In genomic region chr2:96319201-96319600, GRCm38 (mm10) we compare ENCODE assay signal across 8 mouse cellular contexts. TPM values are rescaled to one million over a fixed set of nuclear protein-coding genes. Genes with fewer than 3 reads are reported as not detected.
DNase-seq lines count a peak whose midpoint lies in the region; ATAC-seq and TF ChIP-seq lines count a peak whose summit lies in the region.
"Had no signal": no experiment of that assay in that cellular context is flagged by ENCODE, and none has a peak within 500 bp of the region (broad histone marks: within the 10 kb centered on the region; RNA-seq: fewer than 3 reads in every experiment).

No protein-coding gene starts in this region.

- no peaks in the 10 kb centered on the region for H3K27me3 ChIP-seq in hindbrain, embryonic 14.5 days (ENCODE audit: control insufficient read depth, insufficient read depth, low read length)
- no peaks in the 10 kb centered on the region for H3K27me3 ChIP-seq in midbrain, postnatal 0 days (ENCODE audit: insufficient read depth, low read length)
- 0 out of 2 replicates have a peak, but pooled peaks cover 3% of the 10 kb centered on the region for H3K27me3 ChIP-seq in liver, embryonic 12.5 days (replicated peaks)
- H3K27me3 ChIP-seq: liver, embryonic 15.5 days had no signal

- H3K9ac ChIP-seq in hindbrain, embryonic 14.5 days, result peak overlapping the region; percentile 70
- H3K9ac ChIP-seq in midbrain, postnatal 0 days (replicated peaks; ENCODE audit: low read length, poor library complexity, severe bottlenecking), result peak overlapping the region; percentile 59
- no peak overlapping the region for H3K9ac ChIP-seq in liver, embryonic 12.5 days
- H3K9ac ChIP-seq: liver, embryonic 15.5 days had no signal

- peak overlapping the region; percentile 11; the same call in 1 of the 2 replicates for H3K27ac ChIP-seq in hindbrain, embryonic 14.5 days
- H3K27ac ChIP-seq in midbrain, postnatal 0 days (ENCODE audit: low read depth, low read length), result peak overlapping the region; percentile 34; the same call in 1 of the 2 replicates
- H3K27ac ChIP-seq in liver, embryonic 12.5 days, result no peak overlapping the region
- H3K27ac ChIP-seq: liver, embryonic 15.5 days had no signal

- H3K9me3 ChIP-seq in hindbrain, embryonic 14.5 days (ENCODE audit: control insufficient read depth, low read length), result no peaks in the 10 kb centered on the region
- no peaks in the 10 kb centered on the region for H3K9me3 ChIP-seq in midbrain, postnatal 0 days (ENCODE audit: low read length)
- H3K9me3 ChIP-seq in liver, embryonic 12.5 days (replicated peaks), result no peaks in the 10 kb centered on the region
- H3K9me3 ChIP-seq: liver, embryonic 15.5 days had no signal

- WGBS in hindbrain, embryonic 14.5 days, result 6% methylated on average over 8 of the region's 8 CpGs
- WGBS in midbrain, postnatal 0 days, result 3% methylated on average over 8 of the region's 8 CpGs
- 26% methylated on average over 8 of the region's 8 CpGs for WGBS in liver, embryonic 12.5 days (ENCODE audit: insufficient replicate concordance)

- ATAC-seq in hindbrain, embryonic 14.5 days (ENCODE audit: low FRiP score), result peak; percentile 40; the same call in 1 of the 2 replicates
- no peak for ATAC-seq in midbrain, postnatal 0 days (ENCODE audit: low FRiP score)
- no peak for ATAC-seq in erythroid progenitor cell, adult 5-6 weeks (replicated peaks; ENCODE audit: low FRiP score, poor library complexity, severe bottlenecking)
- ATAC-seq in liver, embryonic 12.5 days, result no peak

- H3K4me1 ChIP-seq in hindbrain, embryonic 14.5 days (replicated peaks; ENCODE audit: control insufficient read depth, insufficient read depth, low read length), result peaks cover 10% of the 10 kb centered on the region; the same call in 1 of the 2 replicates
- no peaks in the 10 kb centered on the region for H3K4me1 ChIP-seq in midbrain, postnatal 0 days (ENCODE audit: insufficient read depth, low read length)
- H3K4me1 ChIP-seq in liver, embryonic 12.5 days, result no peaks in the 10 kb centered on the region
- H3K4me1 ChIP-seq: liver, embryonic 15.5 days had no signal

- H3K4me2 ChIP-seq in hindbrain, embryonic 14.5 days (replicated peaks), result peak overlapping the region; percentile 73
- H3K4me2 ChIP-seq in midbrain, postnatal 0 days (ENCODE audit: low read depth, low read length, poor library complexity, severe bottlenecking), result peak overlapping the region; percentile 68
- H3K4me2 ChIP-seq in liver, embryonic 12.5 days, result no peak overlapping the region
- H3K4me2 ChIP-seq: liver, embryonic 15.5 days had no signal

- DNase-seq in cerebellum, adult 11-12 months, result peak; percentile 54
- peak; percentile 44 to 62 for DNase-seq in cerebellum, postnatal 14 days
- DNase-seq in hindbrain, embryonic 14.5 days (ENCODE audit: low spot score), result peak; percentile 63
- peak; percentile 67 for DNase-seq in midbrain, postnatal 0 days (ENCODE audit: low spot score)
- DNase-seq in spleen, postnatal 14 days (ENCODE audit: low spot score in 2 of 2), result no peak

- peak overlapping the region; percentile 52 for H3K4me3 ChIP-seq in hindbrain, embryonic 14.5 days (replicated peaks; ENCODE audit: low read length)
- H3K4me3 ChIP-seq in midbrain, postnatal 0 days (ENCODE audit: low read depth, low read length), result peak overlapping the region; percentile 54
- H3K4me3 ChIP-seq in liver, embryonic 12.5 days, result no peak overlapping the region
- H3K4me3 ChIP-seq: liver, embryonic 15.5 days had no signal

- no peaks in the 10 kb centered on the region for H3K36me3 ChIP-seq in hindbrain, embryonic 14.5 days (replicated peaks; ENCODE audit: control insufficient read depth, insufficient read depth)
- no peaks in the 10 kb centered on the region for H3K36me3 ChIP-seq in midbrain, postnatal 0 days (ENCODE audit: insufficient read depth, low read length)
- H3K36me3 ChIP-seq in liver, embryonic 12.5 days, result no peaks in the 10 kb centered on the region
- H3K36me3 ChIP-seq: liver, embryonic 15.5 days had no signal

- no peak for TF ChIP-seq CTCF in midbrain, postnatal 0 days (IDR thresholded peaks at IDR 0.05)

RNA-seq across cellular contexts. Expression of gene Lrrc4c, which starts 1.2 kb away (rescaled TPM):
- 34.9 and 40.4 TPM in 2 replicates for polyA plus RNA-seq in hindbrain, embryonic 14.5 days (2014; fragmentation: Nextera tagmentation; extraction: Ambion mirVana)
- 59.7 and 66.4 TPM in 2 replicates for total RNA-seq in midbrain, postnatal 0 days (2014; rRNA removed)
- polyA plus RNA-seq in midbrain, postnatal 0 days (2015; fragmentation: Nextera tagmentation; extraction: Ambion mirVana), result 48.0 and 51.8 TPM in 2 replicates
- total RNA-seq in erythroid progenitor cell, adult 5-6 weeks (2015; ENCODE audit: low replicate concordance), result not detected in 2 replicates
- total RNA-seq in erythroid progenitor cell, adult 5-6 weeks (2017; ENCODE audit: low replicate concordance), result not detected in 2 replicates
- polyA plus RNA-seq in liver, embryonic 12.5 days (2016; fragmentation: Nextera tagmentation; extraction: Ambion mirVana), result 0.20 and 0.35 TPM in 2 replicates

Comparison
In these comparisons a context has a peak if more than half of its experiments do, and no peak if none do; other contexts are left out.
1. DNase-seq: peak in cerebellum, adult 11-12 months (single experiment), cerebellum, postnatal 14 days (2 of 2), hindbrain, embryonic 14.5 days (single experiment) and midbrain, postnatal 0 days (single experiment); none in spleen, postnatal 14 days (0 of 2).
2. RNA of gene Lrrc4c, which starts 1.2 kb away (polyA plus RNA-seq): 48.0 to 51.8 TPM in midbrain, postnatal 0 days and 34.9 to 40.4 TPM in hindbrain, embryonic 14.5 days; 0.20 to 0.35 TPM in liver, embryonic 12.5 days; every median in the first group is over 10 times any median in the second.